Mouse (Mus musculus): ENCODE measurements around the gene Gpc3.
"Not testable (repeated sequence)": the region's sequence is repeated elsewhere in the genome, so short reads cannot be mapped to it uniquely, and the experiment has no call there.

Gpc3 gene

GRCm38 (mm10) chrX:52261991-52262390 is 351.8 kb downstream of the Gpc3 start:
- DNase-seq: no peak

- peak; percentile 47 for DNase-seq
Observed at GRCm38 (mm10) chrX:52261546-52261945, 352.2 kb downstream of the Gpc3 start.

GRCm38 (mm10) chrX:52259771-52260170 is 354.0 kb downstream of the Gpc3 start:
- DNase-seq: not testable (repeated sequence)

GRCm38 (mm10) chrX:52254526-52254925 is 359.2 kb downstream of the Gpc3 start:
- peak; percentile 53 for DNase-seq

GRCm38 (mm10) chrX:52245694-52246297 is 368.0 kb downstream of the Gpc3 start:
- no peak for DNase-seq

- no peak for DNase-seq
Observed at GRCm38 (mm10) chrX:52237470-52237869, 376.3 kb downstream of the Gpc3 start.

- DNase-seq: no peak
Observed at GRCm38 (mm10) chrX:52231984-52232383, 381.8 kb downstream of the Gpc3 start.

GRCm38 (mm10) chrX:52230711-52231110 is 383.0 kb downstream of the Gpc3 start:
- no peak for DNase-seq

All from kidney, adult 9 months (tissue).